Mouse (Mus musculus) induced T-regulatory cell, adult 2 months (primary cell): ENCODE data around the gene Gm6096.

ENCODE experiments used
- DNase-seq: peaks from one replicate; pipeline ENCODE4 v3.0.0-alpha.2; 2012; ENCODE audit warnings: low read depth

Gene Gm6096

GRCm38 (mm10) chr7:34235602-34236001 is 15.2 kb upstream of the Gm6096 start:
- peak; percentile 23 for DNase-seq

GRCm38 (mm10) chr7:34238086-34238485 is 12.8 kb upstream of the Gm6096 start:
- no peak for DNase-seq

DNA sequence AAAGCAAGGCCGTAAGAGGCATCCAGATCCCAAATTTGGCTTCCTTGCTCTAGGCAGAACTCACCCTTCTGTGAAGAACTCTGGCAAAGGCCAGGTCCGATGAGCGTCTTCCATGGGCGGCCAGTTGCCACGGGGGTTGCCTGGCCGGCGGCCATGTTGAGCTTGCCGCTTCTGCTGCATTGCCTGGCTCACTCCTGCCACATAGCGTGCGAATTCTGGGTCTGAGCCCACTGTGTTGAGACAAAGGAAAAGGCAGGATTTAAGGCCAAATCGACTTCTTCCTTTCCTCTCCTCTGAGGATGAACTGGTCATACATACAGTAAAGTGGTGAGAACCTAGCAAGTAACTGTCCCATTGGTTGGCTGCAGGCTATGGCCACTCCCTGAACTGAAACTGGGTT is 8.7 kb upstream of the Gm6096 start:
- DNase-seq: no peak

GRCm38 (mm10) chr7:34246870-34247499 is 3.9 kb upstream of the Gm6096 start:
- no peak for DNase-seq

DNA sequence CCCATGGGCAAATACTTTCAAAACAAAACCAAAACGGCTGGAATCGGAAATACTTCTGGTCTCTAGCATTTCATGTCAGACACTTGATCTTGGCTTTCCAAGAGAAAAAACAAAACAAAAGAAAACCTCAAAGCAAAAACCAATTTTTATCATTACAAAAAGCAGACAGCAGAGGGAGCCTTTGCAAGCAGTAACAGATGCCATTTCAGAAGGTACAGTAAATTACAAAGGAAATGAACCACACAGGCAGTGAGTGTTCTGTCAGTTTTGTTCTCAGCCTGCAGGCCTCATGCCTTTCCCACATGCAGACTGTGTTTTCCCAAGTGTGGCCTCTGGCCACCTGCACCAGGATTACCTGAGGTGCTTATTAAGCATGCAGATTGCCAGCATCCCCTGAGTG is 1.2 kb downstream of the Gm6096 start:
- peak; percentile 62 for DNase-seq

DNA sequence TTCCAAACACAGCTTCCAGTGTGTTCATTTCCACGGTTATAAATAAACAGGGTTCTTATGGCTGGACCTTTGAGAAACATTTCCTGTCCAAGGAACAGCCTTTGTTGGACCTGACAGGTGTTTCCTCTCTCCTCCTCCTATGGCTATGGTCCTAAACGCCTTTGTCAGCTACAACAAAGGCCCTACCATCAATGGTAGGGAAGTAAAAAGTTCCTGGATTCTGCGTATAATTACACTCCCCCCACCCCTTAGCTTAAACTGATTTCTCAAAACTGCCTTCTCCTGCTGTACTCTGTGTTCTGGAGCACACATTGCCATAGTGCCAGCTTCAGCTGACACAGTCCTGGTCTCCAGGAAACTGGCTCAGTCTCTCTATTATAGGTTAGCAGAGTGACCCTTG is 4.3 kb downstream of the Gm6096 start:
- DNase-seq: no peak

- DNase-seq: no peak
Observed at GRCm38 (mm10) chr7:34255916-34256315, 5.1 kb downstream of the Gm6096 start.

DNA sequence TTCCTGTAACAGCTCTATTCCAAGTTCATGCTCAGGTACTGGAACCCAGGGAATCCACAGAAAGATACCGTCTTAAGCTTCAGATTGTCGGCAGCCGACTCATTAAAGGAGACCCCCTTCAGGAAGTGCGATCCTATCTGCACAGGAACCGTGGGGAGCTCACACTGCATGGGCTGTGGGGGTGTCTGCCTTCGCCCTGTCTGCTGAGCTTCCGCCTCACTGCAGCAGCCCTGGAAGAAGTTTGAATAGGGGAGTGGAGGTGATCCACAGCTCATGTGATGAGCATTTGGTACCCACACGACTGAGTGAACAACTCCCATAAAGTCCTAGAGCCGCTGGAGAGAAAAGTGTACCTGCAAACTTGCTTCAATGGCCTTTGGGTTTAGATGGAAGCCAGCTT is 6.4 kb downstream of the Gm6096 start:
- DNase-seq: no peak

- no peak for DNase-seq
Observed at GRCm38 (mm10) chr7:34258407-34258806, 7.6 kb downstream of the Gm6096 start.

DNA sequence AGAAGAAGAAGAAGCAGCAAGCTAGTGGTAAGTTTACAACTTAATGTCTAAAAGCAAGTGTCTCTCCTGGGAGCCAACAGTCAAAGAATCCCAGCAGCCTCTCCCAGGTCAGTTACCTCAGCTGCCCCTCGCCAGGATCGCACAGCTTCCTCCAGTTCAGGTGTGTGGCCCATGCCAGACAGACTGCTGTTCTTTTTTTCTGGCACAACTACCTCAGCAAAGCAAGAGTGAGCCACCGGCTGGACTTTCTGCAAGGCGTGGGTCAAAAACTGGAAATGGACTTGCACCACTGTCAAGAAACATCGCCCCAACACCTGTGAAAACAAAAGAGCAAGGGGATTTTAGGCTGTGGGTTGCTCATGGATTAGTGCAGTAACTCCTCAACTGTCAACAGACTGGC is 12.6 kb downstream of the Gm6096 start:
- no peak for DNase-seq

GRCm38 (mm10) chr7:34265876-34266346 is 15.1 kb downstream of the Gm6096 start:
- peak; percentile 63 for DNase-seq

DNA sequence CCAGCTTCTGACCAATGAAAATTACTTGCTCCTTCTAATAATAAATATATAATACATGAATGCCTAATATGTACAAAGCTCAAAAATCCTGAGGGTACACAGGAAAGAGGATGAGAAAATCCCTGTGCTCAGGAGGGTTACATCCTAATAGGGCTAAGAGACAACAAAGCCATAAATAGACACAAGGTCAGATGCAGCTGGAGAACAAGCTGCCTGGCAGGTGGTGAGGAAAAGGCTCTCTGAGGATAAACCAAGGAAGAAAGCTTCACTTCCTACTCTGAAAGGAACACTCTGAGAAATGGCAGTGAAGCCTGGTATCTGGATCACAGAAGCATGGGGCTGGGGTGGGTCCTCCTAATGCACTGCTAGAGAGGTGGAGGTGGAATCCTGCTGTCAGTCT is 15.6 kb downstream of the Gm6096 start:
- no peak for DNase-seq

GRCm38 (mm10) chr7:34268463-34268862 is 17.6 kb downstream of the Gm6096 start:
- no peak for DNase-seq

- DNase-seq: peak; percentile 11
Observed at GRCm38 (mm10) chr7:34272465-34272864, 21.6 kb downstream of the Gm6096 start.

GRCm38 (mm10) chr7:34276066-34276465 is 25.2 kb downstream of the Gm6096 start:
- DNase-seq: no peak

- DNase-seq: no peak
Observed at GRCm38 (mm10) chr7:34277656-34278055, 26.8 kb downstream of the Gm6096 start.

DNA sequence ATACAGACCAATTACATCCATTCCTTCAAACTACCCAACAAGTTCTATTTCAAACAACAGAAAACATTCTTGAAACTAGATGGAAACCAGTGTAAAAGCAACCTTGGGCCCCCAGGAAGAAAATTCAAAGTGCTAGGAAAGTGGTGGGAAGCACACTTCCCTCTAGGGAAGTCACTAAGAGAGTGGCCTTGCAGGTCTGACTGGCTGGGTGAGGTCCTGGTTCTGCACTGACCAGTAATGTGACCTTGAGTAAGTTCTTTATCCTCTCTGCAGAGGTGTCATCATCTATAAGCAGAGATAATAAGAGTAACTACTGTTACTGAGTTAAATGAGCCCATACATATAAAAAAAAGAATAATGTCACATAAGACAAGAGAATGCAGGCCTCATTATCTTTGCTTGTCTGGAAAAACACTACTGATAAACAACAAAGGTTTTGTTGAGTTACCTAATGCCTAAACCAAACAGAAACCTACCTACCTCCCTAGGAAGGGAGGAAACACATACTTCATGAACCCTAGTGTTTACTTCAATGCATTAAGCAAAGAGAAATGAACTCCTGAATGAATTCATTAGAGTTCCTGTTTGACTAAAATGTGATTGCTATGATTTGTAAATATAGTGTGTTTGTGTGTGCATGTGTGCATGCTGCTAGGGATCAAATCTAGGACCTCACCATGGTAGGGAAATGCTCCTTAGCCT is 39.8 kb downstream of the Gm6096 start:
- no peak for DNase-seq

DNA sequence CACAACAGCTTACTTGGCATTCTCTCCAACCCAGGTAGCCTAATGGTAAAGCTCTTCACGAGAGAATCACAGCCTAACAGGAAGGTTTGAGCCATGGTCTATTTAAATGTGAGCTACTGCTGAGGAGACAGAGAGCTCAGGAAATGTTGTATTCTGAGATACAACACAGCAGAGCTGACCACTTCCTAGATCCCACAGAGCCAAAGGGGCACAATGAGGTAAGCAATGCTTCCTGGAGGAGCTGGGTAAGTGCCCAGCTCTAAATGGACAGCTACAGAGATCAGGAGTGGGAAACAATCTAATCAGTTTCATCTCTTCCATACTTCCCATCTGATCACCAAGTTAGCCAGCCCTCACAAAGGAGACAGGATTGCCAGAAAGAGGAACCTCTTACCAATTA is 40.4 kb downstream of the Gm6096 start:
- no peak for DNase-seq

GRCm38 (mm10) chr7:34292633-34293032 is 41.8 kb downstream of the Gm6096 start:
- no peak for DNase-seq

- no peak for DNase-seq
Observed at GRCm38 (mm10) chr7:34296124-34296523, 45.3 kb downstream of the Gm6096 start.

GRCm38 (mm10) chr7:34298818-34299217 is 48.0 kb downstream of the Gm6096 start:
- no peak for DNase-seq
